Mouse (Mus musculus) CH12F3 (cell line): Measurements from ENCODE around the gene Olfr1191-ps1.
"Not testable (repeated sequence)": the region's sequence is repeated elsewhere in the genome, so short reads cannot be mapped to it uniquely, and the experiment has no call there.

Experiments
- in situ Hi-C: fragments of 300-500 bp; cut with MboI; formaldehyde crosslinking; loops from 2 replicates; pipeline ENCODE4 v1.14.3; 2020; ENCODE audit warnings: low sequenced_read_pairs

Olfr1191-ps1 gene

DNA sequence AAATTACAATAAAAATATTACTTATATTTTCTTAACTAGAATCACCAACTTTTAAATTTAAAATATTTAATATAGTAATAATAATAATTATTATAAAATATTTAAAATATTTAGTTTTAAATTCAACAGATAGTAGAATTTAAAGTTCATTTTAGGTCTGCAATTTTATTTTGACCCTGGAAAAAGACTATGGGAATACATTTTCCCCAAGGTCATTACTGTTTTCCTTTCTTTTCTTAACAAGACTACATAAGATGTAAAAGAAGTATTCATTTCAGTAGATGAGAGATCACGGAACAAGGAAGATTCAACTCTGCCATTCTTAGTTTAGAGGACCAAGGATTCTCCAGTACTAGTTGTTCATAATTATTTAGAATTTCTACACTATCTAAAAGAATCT lies at the start of gene Olfr1191-ps1:
Gene Olfr1191-ps1 (plus strand): TSS at position 301 of the 400 bp plus-strand sequence.
- in situ Hi-C loops: not testable (repeated sequence)

DNA sequence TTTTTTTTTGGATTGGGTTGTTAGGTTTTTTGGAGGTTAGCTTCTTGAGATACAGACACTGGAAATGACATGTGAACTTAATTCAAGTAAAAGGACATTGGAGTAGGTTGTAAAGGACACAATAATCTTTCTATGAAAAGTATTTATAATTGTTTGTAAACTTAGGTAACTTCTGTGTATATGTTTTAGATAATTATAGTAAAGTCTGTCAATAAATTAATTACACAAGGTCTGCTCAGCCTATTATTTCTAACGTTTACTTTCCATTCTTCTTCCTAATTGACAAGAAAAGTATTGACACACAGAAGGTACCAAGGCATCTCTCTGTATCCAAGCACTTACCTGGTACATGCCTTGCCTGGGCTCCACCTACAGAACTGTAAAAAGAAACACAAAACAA lies 7.9 kb downstream of the Olfr1191-ps1 start, which contains the start of gene Olfr1192-ps1:
Gene Olfr1192-ps1 (plus strand): TSS at position 301 of the 400 bp plus-strand sequence.
- in situ Hi-C loops: no loop called here

DNA sequence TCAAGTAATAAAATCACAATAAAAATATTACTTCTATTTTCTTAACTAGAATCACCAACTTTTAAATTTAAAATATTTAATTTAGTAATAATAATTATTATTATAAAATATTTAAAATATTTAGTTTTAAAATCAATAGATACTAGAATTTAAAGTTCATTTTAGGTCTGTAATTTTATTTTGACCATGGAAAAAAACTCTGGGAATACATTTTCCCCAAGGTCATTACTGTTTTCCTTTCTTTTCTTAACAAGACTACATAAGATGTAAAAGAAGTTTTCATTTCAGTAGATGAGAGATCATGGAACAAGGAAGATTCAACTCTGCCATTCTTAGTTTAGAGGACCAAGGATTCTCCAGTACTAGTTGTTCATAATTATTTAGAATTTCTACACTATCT lies 35.0 kb downstream of the Olfr1191-ps1 start, which contains the start of gene Olfr1193:
Gene Olfr1193 (plus strand): TSS at position 301 of the 400 bp plus-strand sequence.
- in situ Hi-C loops: not testable (repeated sequence)

DNA sequence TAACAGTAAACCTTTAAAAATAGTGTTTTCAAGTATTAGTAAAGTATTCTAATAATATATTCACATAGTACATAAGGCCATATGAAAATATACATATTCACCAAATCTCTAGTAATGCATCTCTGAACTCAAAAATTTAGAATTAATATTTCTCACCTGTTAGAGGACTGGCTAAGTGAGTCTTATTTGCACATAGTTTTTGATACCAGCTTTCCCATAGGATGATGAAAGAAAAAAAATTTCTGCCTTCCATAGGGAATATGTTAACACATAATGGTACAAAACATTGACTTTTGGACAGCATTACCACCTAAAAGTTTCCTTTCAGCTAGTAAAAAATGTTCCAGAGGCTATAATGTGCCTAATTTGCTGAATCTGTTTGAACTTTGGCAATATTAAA lies 48.7 kb downstream of the Olfr1191-ps1 start, which contains the start of gene Olfr1195:
Gene Olfr1195 (minus strand): TSS at position 101 of the 400 bp plus-strand sequence.
- in situ Hi-C loops: no loop called here
